In the genomic region with DNA sequence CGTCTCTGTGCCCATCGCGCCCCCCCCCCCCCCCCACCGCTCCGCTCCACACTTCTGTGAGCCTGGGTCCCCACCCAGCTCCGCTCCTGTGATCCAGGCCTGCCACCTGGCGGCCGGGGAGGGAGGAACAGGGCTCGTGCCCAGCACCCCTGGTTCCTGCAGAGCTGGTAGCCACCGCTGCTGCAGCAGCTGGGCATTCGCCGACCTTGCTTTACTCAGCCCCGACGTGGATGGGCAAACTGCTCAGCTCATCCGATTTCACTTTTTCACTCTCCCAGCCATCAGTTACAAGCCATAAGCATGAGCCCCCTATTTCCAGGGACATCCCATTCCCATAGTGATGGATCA, we compare ENCODE assay signal across 8 mouse cellular contexts. TPM values are rescaled to one million over a fixed set of nuclear protein-coding genes. Genes with fewer than 3 reads are reported as not detected.
DNase-seq lines count a peak whose midpoint lies in the region; ATAC-seq and TF ChIP-seq lines count a peak whose summit lies in the region.

No protein-coding gene starts in this region.

- no peak overlapping the region for H3K27ac ChIP-seq in cortical plate, adult 2 months (ENCODE audit: insufficient read depth, low read length)

- peak; percentile 63 for DNase-seq in adipocyte (ENCODE audit: low spot score)
- peak; percentile 88 for DNase-seq in gastrocnemius, postnatal 14 days
- DNase-seq in induced T-regulatory cell, adult 2 months (ENCODE audit: low read depth), result peak; percentile 89
- peak; percentile 70 for DNase-seq in left cerebral cortex, postnatal 25 days (ENCODE audit: low spot score in 2 of 2)
- peak; percentile 61 for DNase-seq in right cerebral cortex, postnatal 25 days
- peak; percentile 80 for DNase-seq in yolk sac, embryonic 10.5 days (ENCODE audit: low spot score)

- H3K4me1 ChIP-seq in cortical plate, adult 2 months (ENCODE audit: control insufficient read depth, insufficient read depth, low read length), result no peaks in the 10 kb centered on the region

- TF ChIP-seq POLR2A in cortical plate, adult 2 months (IDR thresholded peaks at IDR 0.05; ENCODE audit: extremely low read depth, insufficient read depth, low read length), result no peak

- peak; percentile 50 for TF ChIP-seq CTCF in cortical plate, adult 2 months (IDR thresholded peaks at IDR 0.05; ENCODE audit: extremely low read depth, insufficient read depth, low read length)

- peak; percentile 69 for ATAC-seq in megakaryocyte-erythroid progenitor cell, adult 5-6 weeks (replicated peaks; ENCODE audit: low FRiP score, low TSS enrichment, poor library complexity, severe bottlenecking)

- intact Hi-C loops in gastrocnemius, postnatal 14 days (cut with DNase I; ENCODE audit: low total_unique reads), result loop anchor here (2.0 kb wide), 1 partner anchor 24 kb away; no protein-coding TSS in a partner anchor
- intact Hi-C loops in left cerebral cortex, postnatal 25 days (cut with DNase I), result no loop called here

- H3K4me3 ChIP-seq in cortical plate, adult 2 months (ENCODE audit: insufficient read depth, low read length), result no peak overlapping the region; the same call in 1 of the 2 replicates

RNA-seq across cellular contexts. Expression of a gene that starts 1.2 kb away (rescaled TPM):
- 4.7 and 5.0 TPM in 2 replicates for polyA plus RNA-seq in cortical plate, adult 2 months (2012; rRNA removed)
- 1 to 10 TPM; 3.1 to 3.8 TPM for total RNA-seq in gastrocnemius, postnatal 14 days (2021)
- 1 to 10 TPM; 1.6 to 2.2 TPM for total RNA-seq in left cerebral cortex, postnatal 25 days (2021)
- 8.9 and 10.1 TPM in 2 replicates for total RNA-seq in megakaryocyte-erythroid progenitor cell, adult 5-6 weeks (2014; fragmentation: Nextera tagmentation)
- total RNA-seq in megakaryocyte-erythroid progenitor cell, adult 5-6 weeks (2017), result 2.1 and 2.2 TPM in 2 replicates

RNA-seq across cellular contexts. Expression of a gene that starts 9.5 kb away (rescaled TPM):
- 40.9 and 47.6 TPM in 2 replicates for polyA plus RNA-seq in cortical plate, adult 2 months (2012; rRNA removed)
- 100 to 1,000 TPM; 241 to 257 TPM for total RNA-seq in gastrocnemius, postnatal 14 days (2021)
- 10 to 100 TPM; 25.0 to 37.5 TPM for total RNA-seq in left cerebral cortex, postnatal 25 days (2021)
- 15.1 and 19.8 TPM in 2 replicates for total RNA-seq in megakaryocyte-erythroid progenitor cell, adult 5-6 weeks (2014; fragmentation: Nextera tagmentation)
- total RNA-seq in megakaryocyte-erythroid progenitor cell, adult 5-6 weeks (2017), result 3.9 and 7.5 TPM in 2 replicates

RNA-seq across cellular contexts. Expression of a gene that starts 17.1 kb away (rescaled TPM):
- polyA plus RNA-seq in cortical plate, adult 2 months (2012; rRNA removed), result 171 and 178 TPM in 2 replicates
- 10 to 100 TPM; 22.1 to 25.5 TPM for total RNA-seq in gastrocnemius, postnatal 14 days (2021)
- 100 to 1,000 TPM; 138 to 142 TPM for total RNA-seq in left cerebral cortex, postnatal 25 days (2021)
- total RNA-seq in megakaryocyte-erythroid progenitor cell, adult 5-6 weeks (2014; fragmentation: Nextera tagmentation), result 28.5 and 29.2 TPM in 2 replicates
- total RNA-seq in megakaryocyte-erythroid progenitor cell, adult 5-6 weeks (2017), result 7.7 and 10.6 TPM in 2 replicates

RNA-seq across cellular contexts. Expression of a gene that starts 25.0 kb away (rescaled TPM):
- 0.70 and 1.1 TPM in 2 replicates for polyA plus RNA-seq in cortical plate, adult 2 months (2012; rRNA removed)
- total RNA-seq in gastrocnemius, postnatal 14 days (2021), result not detected
- under 1 TPM; 0.25 to 0.32 TPM for total RNA-seq in left cerebral cortex, postnatal 25 days (2021)
- total RNA-seq in megakaryocyte-erythroid progenitor cell, adult 5-6 weeks (2014; fragmentation: Nextera tagmentation), result 0.22 and 0.35 TPM in 2 replicates
- 0.65 TPM in 1 of 2 replicates, not detected in the other for total RNA-seq in megakaryocyte-erythroid progenitor cell, adult 5-6 weeks (2017)

RNA-seq across cellular contexts. Expression of a gene that starts 26.5 kb away (rescaled TPM):
- 8.2 and 8.6 TPM in 2 replicates for polyA plus RNA-seq in cortical plate, adult 2 months (2012; rRNA removed)
- total RNA-seq in gastrocnemius, postnatal 14 days (2021), result 1 to 10 TPM; 3.2 TPM
- 10 to 100 TPM; 12.5 to 14.4 TPM for total RNA-seq in left cerebral cortex, postnatal 25 days (2021)
- total RNA-seq in megakaryocyte-erythroid progenitor cell, adult 5-6 weeks (2014; fragmentation: Nextera tagmentation), result 6.3 and 8.6 TPM in 2 replicates
- total RNA-seq in megakaryocyte-erythroid progenitor cell, adult 5-6 weeks (2017), result 6.1 and 7.8 TPM in 2 replicates

Comparison
In these comparisons a context has a peak if more than half of its experiments do, and no peak if none do; other contexts are left out.
1. RNA of a gene that starts 9.5 kb away (total RNA-seq): 241 to 257 TPM in gastrocnemius, postnatal 14 days; 25.0 to 37.5 TPM in left cerebral cortex, postnatal 25 days and 3.9 to 19.8 TPM in megakaryocyte-erythroid progenitor cell, adult 5-6 weeks; every median in the first group is over 4 times any median in the second.
2. RNA of a gene that starts 17.1 kb away (total RNA-seq): 138 to 142 TPM in left cerebral cortex, postnatal 25 days; 7.7 to 29.2 TPM in megakaryocyte-erythroid progenitor cell, adult 5-6 weeks and 22.1 to 25.5 TPM in gastrocnemius, postnatal 14 days; every median in the first group is over 4 times any median in the second.
3. Peak in every context shown above with its lines, with median percentiles within 50 percentile points of each other: DNase-seq.